Comparison of ENCODE assay signal across 23 mouse cellular contexts in genomic region chr4:84135740-84136139, GRCm38 (mm10).
DNase-seq lines count a peak whose midpoint lies in the region; ATAC-seq lines count a peak whose summit lies in the region.
"Had no signal": no experiment of that assay in that cellular context is flagged by ENCODE, and none has a peak within 500 bp of the region (broad histone marks: within the 10 kb centered on the region; RNA-seq: fewer than 3 reads in every experiment).

No protein-coding gene starts in this region.

- no peak overlapping the region; the same call in 1 of the 2 replicates for H3K27ac ChIP-seq in embryonic facial prominence, embryonic 14.5 days (replicated peaks; ENCODE audit: low read depth, low read length)
- H3K27ac ChIP-seq in limb, embryonic 12.5 days = peak overlapping the region; percentile 62
- H3K27ac ChIP-seq: forebrain, embryonic 12.5 days; hindbrain, embryonic 13.5 days; intestine, embryonic 15.5 days had no signal

- peak; percentile 55 for DNase-seq in heart, adult 11 months
- DNase-seq in heart, postnatal 4 days = no peak
- DNase-seq in embryonic facial prominence, embryonic 14.5 days (ENCODE audit: low spot score) = peak; percentile 60
- no peak for DNase-seq in B cell, adult 2 months
- DNase-seq in thymus, postnatal 0 days (ENCODE audit: low spot score) = no peak
- DNase-seq: adrenal gland, adult 2 months; adrenal gland, postnatal 36 days; cerebellum, adult 18-20 months; cerebellum, adult 9-11 months; cerebellum, postnatal 36 days; gastrocnemius, postnatal 14 days; heart, postnatal 36 days; kidney, adult 18-20 months had no signal

- no peak for ATAC-seq in embryonic facial prominence, embryonic 14.5 days (ENCODE audit: low read depth)
- ATAC-seq in limb, embryonic 12.5 days (ENCODE audit: insufficient number of reproducible peaks, insufficient read depth, low FRiP score, low TSS enrichment, low read depth) = no peak
- ATAC-seq in megakaryocyte-erythroid progenitor cell, adult 5-6 weeks (replicated peaks; ENCODE audit: low FRiP score, low TSS enrichment, poor library complexity, severe bottlenecking) = peak; percentile 49
- no peak for ATAC-seq in activated CD4-positive, CD25-positive, alpha-beta regulatory T cell, adult 4 months
- ATAC-seq: forebrain, embryonic 16.5 days; intestine, embryonic 15.5 days; Patski had no signal

- 37% methylated on average over 10 of the region's 10 CpGs for WGBS in embryonic facial prominence, embryonic 14.5 days
- 38% methylated on average over 10 of the region's 10 CpGs for WGBS in limb, embryonic 12.5 days

- H3K4me2 ChIP-seq in embryonic facial prominence, embryonic 14.5 days (ENCODE audit: low read depth, low read length) = peak overlapping the region; percentile 10; the same call in 1 of the 2 replicates
- H3K4me2 ChIP-seq in limb, embryonic 12.5 days = 0 out of 2 replicates have a peak overlapping the region, but pooled peaks have one; percentile 13
- H3K4me2 ChIP-seq: forebrain, embryonic 12.5 days; heart, embryonic 12.5 days; hindbrain, embryonic 13.5 days; intestine, embryonic 15.5 days had no signal

- H3K36me3 ChIP-seq in embryonic facial prominence, embryonic 14.5 days (ENCODE audit: control insufficient read depth, insufficient read depth, low read length) = no peaks in the 10 kb centered on the region
- no peaks in the 10 kb centered on the region for H3K36me3 ChIP-seq in limb, embryonic 12.5 days
- H3K36me3 ChIP-seq: forebrain, embryonic 12.5 days; heart, embryonic 12.5 days; hindbrain, embryonic 13.5 days; intestine, embryonic 15.5 days had no signal

- peaks cover 5% of the 10 kb centered on the region for H3K4me1 ChIP-seq in embryonic facial prominence, embryonic 14.5 days (ENCODE audit: control insufficient read depth, insufficient read depth, low read length)
- H3K4me1 ChIP-seq in limb, embryonic 12.5 days (replicated peaks) = peaks cover 48% of the 10 kb centered on the region
- H3K4me1 ChIP-seq: heart, embryonic 12.5 days; intestine, embryonic 15.5 days had no signal

- no peaks in the 10 kb centered on the region for H3K27me3 ChIP-seq in embryonic facial prominence, embryonic 14.5 days (replicated peaks; ENCODE audit: control insufficient read depth, insufficient read depth, low read length)
- peaks cover 10% of the 10 kb centered on the region; the same call in 1 of the 2 replicates for H3K27me3 ChIP-seq in limb, embryonic 12.5 days
- H3K27me3 ChIP-seq: CH12.LX; forebrain, embryonic 12.5 days; heart, embryonic 12.5 days; intestine, embryonic 15.5 days; Patski had no signal

- no peaks in the 10 kb centered on the region for H3K9me3 ChIP-seq in embryonic facial prominence, embryonic 14.5 days (ENCODE audit: control insufficient read depth, low read length)
- H3K9me3 ChIP-seq in limb, embryonic 12.5 days = peaks cover 6% of the 10 kb centered on the region; the same call in 1 of the 2 replicates
- H3K9me3 ChIP-seq: forebrain, embryonic 12.5 days; intestine, embryonic 15.5 days had no signal

- H3K9ac ChIP-seq in embryonic facial prominence, embryonic 14.5 days (ENCODE audit: low read depth, low read length) = no peak overlapping the region
- no peak overlapping the region for H3K9ac ChIP-seq in limb, embryonic 12.5 days (replicated peaks)
- H3K9ac ChIP-seq: forebrain, embryonic 12.5 days; heart, embryonic 12.5 days; hindbrain, embryonic 13.5 days; intestine, embryonic 15.5 days had no signal

- H3K4me3 ChIP-seq in embryonic facial prominence, embryonic 14.5 days (ENCODE audit: low read depth, low read length) = no peak overlapping the region
- H3K4me3 ChIP-seq in limb, embryonic 12.5 days (replicated peaks) = no peak overlapping the region
- H3K4me3 ChIP-seq: forebrain, embryonic 12.5 days; heart, embryonic 12.5 days; hindbrain, embryonic 13.5 days; intestine, embryonic 15.5 days had no signal

Comparison
In these comparisons a context has a peak if more than half of its experiments do, and no peak if none do; other contexts are left out.
1. DNase-seq: peak in heart, adult 11 months (single experiment) and embryonic facial prominence, embryonic 14.5 days (single experiment); none in heart, postnatal 4 days (single experiment), B cell, adult 2 months (0 of 2) and thymus, postnatal 0 days (single experiment).